Mouse (Mus musculus) olfactory bulb, adult 2 months (tissue): ENCODE measurements around the gene Pdia6. TPM values are rescaled to one million over a fixed set of nuclear protein-coding genes. Genes with fewer than 3 reads are reported as not detected.
A peak's percentile ranks its signal among the peaks of the same experiment; 100 is the strongest.

Experiments
- H3K27ac ChIP-seq: fragments of 200-500 bp; 2 replicates; pipeline ENCODE4 v1.5.1; 2012; ENCODE audit warnings: low read depth, low read length; ENCODE audit not compliant: insufficient read depth
- H3K4me1 ChIP-seq: fragments of 200-500 bp; 2 replicates; pipeline ENCODE4 v1.6.1; 2012; ENCODE audit warnings: low read length; ENCODE audit not compliant: control insufficient read depth, insufficient read depth
- H3K4me3 ChIP-seq: fragments of 200-500 bp; 2 replicates; pipeline ENCODE4 v1.5.1; 2012; ENCODE audit warnings: mild to moderate bottlenecking, low read depth, low read length, moderate library complexity; ENCODE audit not compliant: insufficient read depth
- CTCF ChIP-seq: fragments of 200-500 bp; IDR thresholded peaks from 2 replicates; pipeline ENCODE4 v1.5.1; 2012; ENCODE audit warnings: low read depth, mild to moderate bottlenecking, low read length, moderate library complexity; ENCODE audit not compliant: insufficient read depth
- POLR2A ChIP-seq: fragments of 200-500 bp; IDR thresholded peaks from 2 replicates; pipeline ENCODE4 v1.6.1; 2012; ENCODE audit warnings: mild to moderate bottlenecking, low read depth, low read length, moderate library complexity; ENCODE audit not compliant: insufficient read depth
- WGBS: fragments of 180-500 bp; shearing (Covaris S2); methylation state at CpG from one replicate; pipeline ENCODE4 v1.1.7; 2018; 5-methylcytosine and 5-hydroxymethylcytosine counted together
- polyA plus RNA-seq: library from polyadenylated mRNA; stranded (reverse); fragments of >200 nt; gene quantifications from 2 replicates; pipeline ENCODE4 v1.2.4, GENCODE M21; 2012; ENCODE audit warnings: low replicate concordance; ENCODE audit not compliant: missing spikeins, insufficient read depth, insufficient read length

Gene Pdia6
- not detected in 2 replicates for polyA plus RNA-seq

GRCm38 (mm10) chr12:17265971-17266672 lies at the start of gene Pdia6:
Gene Pdia6, plus strand, starts transcription at chr12:17266545.
- WGBS = under 1% methylated on average over 48 of the region's 48 CpGs
- Histone ChIP-seq H3K4me1 (peaks cover 6% of the 10 kb centered on the region), H3K4me3 (peak within 1 kb of the TSS; percentile 77), H3K27ac (no peak within 1 kb of the TSS)
- no peak for TF ChIP-seq CTCF
- peak; percentile 70 for TF ChIP-seq POLR2A

GRCm38 (mm10) chr12:17218390-17218789 lies 48.0 kb upstream of the Pdia6 start:
- WGBS = 22% methylated on average over 8 of the region's 8 CpGs

GRCm38 (mm10) chr12:17219107-17219506 lies 47.2 kb upstream of the Pdia6 start:
- no peak overlapping the region for H3K4me3 ChIP-seq
- no peak for TF ChIP-seq CTCF
- no peak overlapping the region for H3K27ac ChIP-seq
- H3K4me1 ChIP-seq = peaks cover 16% of the 10 kb centered on the region
- WGBS = 85% methylated on average over 4 of the region's 4 CpGs

More at GRCm38 (mm10) chr12:17218390-17218789, 48.0 kb upstream of the Pdia6 start:
- Histone ChIP-seq H3K4me3 (no peak overlapping the region), H3K27ac (no peak overlapping the region), H3K4me1 (peaks cover 11% of the 10 kb centered on the region)
- no peak for TF ChIP-seq POLR2A
- TF ChIP-seq CTCF = no peak

DNA sequence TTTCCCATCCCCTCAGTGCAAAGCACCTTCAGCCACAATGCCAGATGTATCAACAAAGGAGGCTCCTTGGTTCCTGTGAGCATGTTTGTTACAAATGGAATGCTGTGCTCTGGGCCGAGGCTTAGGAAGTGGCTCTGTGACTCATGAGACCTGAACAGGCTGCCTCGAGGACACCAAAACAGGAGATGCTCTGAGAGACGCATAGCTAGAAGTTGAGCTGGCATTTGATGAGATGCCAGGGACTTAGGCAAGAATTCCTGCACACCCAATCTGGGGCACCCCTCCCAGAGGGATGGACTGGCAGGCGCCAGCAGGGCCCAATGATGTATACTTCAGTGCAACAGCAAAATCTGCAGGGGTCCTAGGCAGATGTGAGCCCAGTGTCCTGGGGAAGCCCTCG lies 45.7 kb upstream of the Pdia6 start:
- 67% methylated on average over 5 of the region's 5 CpGs for WGBS
- H3K27ac ChIP-seq = no peak overlapping the region
- H3K4me3 ChIP-seq = no peak overlapping the region
- no peak for TF ChIP-seq CTCF
- no peak for TF ChIP-seq POLR2A
- H3K4me1 ChIP-seq = peaks cover 24% of the 10 kb centered on the region

GRCm38 (mm10) chr12:17221891-17222428 lies 44.4 kb upstream of the Pdia6 start:
- Histone ChIP-seq H3K4me3 (no peak overlapping the region), H3K4me1 (peaks cover 35% of the 10 kb centered on the region), H3K27ac (no peak overlapping the region)
- 68% methylated on average over 5 of the region's 5 CpGs for WGBS
- no peak for TF ChIP-seq POLR2A
- TF ChIP-seq CTCF = peak; percentile 48; the same call in 1 of the 2 replicates

DNA sequence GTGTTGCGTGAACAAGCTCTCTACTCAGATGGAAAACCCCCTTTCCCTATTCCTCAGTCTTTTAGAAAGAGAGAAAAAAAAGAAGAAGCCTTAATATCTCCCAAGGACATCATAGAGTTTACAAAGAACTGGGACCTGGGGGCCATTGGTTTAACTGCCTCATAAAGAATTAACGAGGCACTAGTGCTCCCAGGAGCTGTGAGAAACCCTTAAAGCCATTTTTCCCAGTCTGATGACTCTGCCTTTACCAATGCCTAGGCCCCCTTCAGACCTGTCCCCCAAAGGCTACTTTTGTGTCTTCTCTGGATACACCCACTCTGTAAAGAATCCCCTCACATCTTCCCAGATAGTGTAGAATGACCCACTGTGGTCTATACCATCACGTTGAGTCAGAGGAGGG lies 43.3 kb upstream of the Pdia6 start:
- WGBS = 79% methylated on average over 3 of the region's 3 CpGs
- no peak for TF ChIP-seq POLR2A
- TF ChIP-seq CTCF = no peak
- no peak overlapping the region for H3K27ac ChIP-seq
- no peak overlapping the region for H3K4me3 ChIP-seq
- peaks cover 41% of the 10 kb centered on the region for H3K4me1 ChIP-seq

GRCm38 (mm10) chr12:17225012-17225411 lies 41.3 kb upstream of the Pdia6 start:
- no peak overlapping the region for H3K4me3 ChIP-seq
- WGBS = 55% methylated on average over 5 of the region's 5 CpGs
- H3K27ac ChIP-seq = peak overlapping the region; percentile 99
- TF ChIP-seq CTCF (no peak), POLR2A (no peak)
- peaks cover 43% of the 10 kb centered on the region for H3K4me1 ChIP-seq

DNA sequence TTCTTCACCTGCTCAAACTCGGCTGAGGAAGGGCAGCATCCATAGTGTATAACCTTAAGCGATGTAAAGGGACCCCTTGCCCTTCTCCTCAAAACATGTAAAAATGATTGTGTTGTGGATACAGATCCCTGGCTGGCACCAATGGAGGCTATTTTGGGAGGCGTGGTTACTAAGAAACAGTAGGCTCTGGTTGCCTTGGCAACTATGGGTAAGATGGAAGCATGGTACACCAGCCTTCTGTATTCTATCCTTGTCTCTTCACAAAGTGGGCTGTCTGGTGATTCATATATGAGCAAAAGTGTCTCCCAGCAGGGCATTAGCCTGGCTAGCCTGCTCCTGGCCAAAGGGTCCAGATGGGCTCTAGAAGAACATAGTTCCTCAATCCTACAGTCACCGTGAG lies 38.4 kb upstream of the Pdia6 start:
- 54% methylated on average over 4 of the region's 4 CpGs for WGBS

GRCm38 (mm10) chr12:17230581-17230980 lies 35.8 kb upstream of the Pdia6 start:
- 25% methylated on average over 5 of the region's 5 CpGs for WGBS
- no peak for TF ChIP-seq POLR2A
- TF ChIP-seq CTCF = no peak
- H3K4me3 ChIP-seq = no peak overlapping the region
- H3K4me1 ChIP-seq = peaks cover 36% of the 10 kb centered on the region
- H3K27ac ChIP-seq = peak overlapping the region; percentile 95

More for the DNA sequence above, 38.4 kb upstream of the Pdia6 start:
- Histone ChIP-seq H3K4me3 (no peak overlapping the region), H3K27ac (peak overlapping the region; percentile 88), H3K4me1 (peaks cover 51% of the 10 kb centered on the region)
- no peak for TF ChIP-seq POLR2A
- TF ChIP-seq CTCF = no peak
